Mouse (Mus musculus): ENCODE measurements at regions not wholly inside any gene's neighbourhood (a gene's known extent, or its start where the extent isn't known, plus 50 kb on each side); places are given as distances from the start of the nearest gene placed in this dataset.

DNA sequence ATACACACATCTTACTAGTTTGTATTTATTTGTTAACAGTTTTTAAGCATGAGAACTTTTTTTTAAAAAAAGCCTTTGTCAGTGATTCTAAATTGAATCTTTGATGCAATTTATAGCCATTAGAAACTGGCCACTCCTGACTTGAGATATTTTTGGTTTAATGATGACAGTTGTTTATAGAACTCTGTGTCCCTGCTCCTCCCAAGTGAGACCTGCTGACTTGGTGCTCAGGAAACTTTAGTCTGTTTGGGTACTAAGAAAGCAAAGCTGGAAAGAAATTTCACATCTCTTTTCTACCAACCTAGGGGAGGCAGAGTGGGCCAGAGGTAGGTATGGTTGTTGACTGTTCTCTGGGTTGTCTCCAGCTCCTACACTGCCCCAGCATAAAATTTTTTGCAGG is 214.0 kb upstream of the Nampt start:
- Histone ChIP-seq H3K36me3 (ENCODE audit: control insufficient read depth, insufficient read depth, low read length) (no peaks in the 10 kb centered on the region), H3K4me1 (ENCODE audit: control insufficient read depth, insufficient read depth, low read length) (no peaks in the 10 kb centered on the region), H3K27ac (replicated peaks; ENCODE audit: insufficient read depth, low read depth, low read length) (no peak overlapping the region), H3K27me3 (ENCODE audit: control insufficient read depth, insufficient read depth, low read length) (no peaks in the 10 kb centered on the region), H3K9ac (ENCODE audit: low read depth, low read length) (no peak overlapping the region), H3K79me2 (ENCODE audit: control insufficient read depth, insufficient read depth, low read length) (no peaks in the 10 kb centered on the region), H3K4me3 (ENCODE audit: insufficient read depth, low read depth, low read length) (no peak overlapping the region)
- TF ChIP-seq CTCF (IDR thresholded peaks at IDR 0.05; ENCODE audit: low read depth, low read length) (no peak), POLR2A (IDR thresholded peaks at IDR 0.05; ENCODE audit: extremely low read depth, insufficient read depth, low read length) (no peak)
- no peak for DNase-seq (ENCODE audit: extremely low read depth, low read depth, low spot score)

- 56% methylated on average over 3 of the region's 3 CpGs for WGBS
- Histone ChIP-seq H3K4me1 (ENCODE audit: control insufficient read depth, insufficient read depth, low read length) (no peaks in the 10 kb centered on the region), H3K4me3 (ENCODE audit: insufficient read depth, low read depth, low read length) (no peak overlapping the region), H3K9ac (ENCODE audit: low read depth, low read length) (no peak overlapping the region), H3K27ac (replicated peaks; ENCODE audit: insufficient read depth, low read depth, low read length) (no peak overlapping the region), H3K79me2 (ENCODE audit: control insufficient read depth, insufficient read depth, low read length) (no peaks in the 10 kb centered on the region), H3K27me3 (ENCODE audit: control insufficient read depth, insufficient read depth, low read length) (no peaks in the 10 kb centered on the region), H3K36me3 (ENCODE audit: control insufficient read depth, insufficient read depth, low read length) (no peaks in the 10 kb centered on the region)
- DNase-seq (ENCODE audit: extremely low read depth, low read depth, low spot score): no peak
- TF ChIP-seq CTCF (IDR thresholded peaks at IDR 0.05; ENCODE audit: low read depth, low read length) (no peak), POLR2A (IDR thresholded peaks at IDR 0.05; ENCODE audit: extremely low read depth, insufficient read depth, low read length) (no peak)
Measured at GRCm38 (mm10) chr12:32615000-32615399, 204.3 kb upstream of the Nampt start.

DNA sequence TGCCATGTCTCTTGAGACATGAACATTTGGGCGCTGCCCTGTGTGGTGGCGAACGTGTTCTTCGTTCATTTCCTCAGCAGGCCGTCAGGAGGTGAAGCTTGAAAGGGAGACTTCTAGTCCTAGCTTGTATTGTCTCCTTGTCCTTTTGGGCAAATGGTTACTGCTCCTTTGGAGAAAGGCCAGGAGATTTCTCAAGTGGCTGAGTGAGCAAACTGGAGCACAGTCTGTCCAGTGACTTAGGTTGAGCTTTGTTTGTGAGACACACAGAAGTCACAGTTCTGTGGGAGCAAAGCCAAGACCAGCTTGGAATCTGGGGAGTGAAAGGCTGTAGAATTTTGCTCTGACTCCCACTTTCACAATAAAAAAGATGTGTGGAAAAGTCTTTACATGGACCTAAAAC is 203.3 kb upstream of the Nampt start:
- WGBS: 88% methylated on average over 5 of the region's 5 CpGs
- Histone ChIP-seq H3K36me3 (ENCODE audit: control insufficient read depth, insufficient read depth, low read length) (no peaks in the 10 kb centered on the region), H3K4me3 (ENCODE audit: insufficient read depth, low read depth, low read length) (no peak overlapping the region), H3K79me2 (ENCODE audit: control insufficient read depth, insufficient read depth, low read length) (no peaks in the 10 kb centered on the region), H3K9ac (ENCODE audit: low read depth, low read length) (no peak overlapping the region), H3K27me3 (ENCODE audit: control insufficient read depth, insufficient read depth, low read length) (no peaks in the 10 kb centered on the region), H3K27ac (replicated peaks; ENCODE audit: insufficient read depth, low read depth, low read length) (no peak overlapping the region), H3K4me1 (ENCODE audit: control insufficient read depth, insufficient read depth, low read length) (no peaks in the 10 kb centered on the region)
- TF ChIP-seq CTCF (IDR thresholded peaks at IDR 0.05; ENCODE audit: low read depth, low read length) (no peak), POLR2A (IDR thresholded peaks at IDR 0.05; ENCODE audit: extremely low read depth, insufficient read depth, low read length) (no peak)
- DNase-seq (ENCODE audit: extremely low read depth, low read depth, low spot score): no peak

- Histone ChIP-seq H3K27ac (replicated peaks; ENCODE audit: insufficient read depth, low read depth, low read length) (no peak overlapping the region), H3K27me3 (ENCODE audit: control insufficient read depth, insufficient read depth, low read length) (no peaks in the 10 kb centered on the region), H3K4me3 (ENCODE audit: insufficient read depth, low read depth, low read length) (no peak overlapping the region), H3K9ac (ENCODE audit: low read depth, low read length) (no peak overlapping the region), H3K4me1 (ENCODE audit: control insufficient read depth, insufficient read depth, low read length) (no peaks in the 10 kb centered on the region), H3K36me3 (ENCODE audit: control insufficient read depth, insufficient read depth, low read length) (no peaks in the 10 kb centered on the region), H3K79me2 (ENCODE audit: control insufficient read depth, insufficient read depth, low read length) (no peaks in the 10 kb centered on the region)
- WGBS: 82% methylated on average over 1 of the region's 1 CpGs
- no peak for TF ChIP-seq POLR2A (IDR thresholded peaks at IDR 0.05; ENCODE audit: extremely low read depth, insufficient read depth, low read length)
- no peak for TF ChIP-seq CTCF (IDR thresholded peaks at IDR 0.05; ENCODE audit: low read depth, low read length)
- no peak for DNase-seq (ENCODE audit: extremely low read depth, low read depth, low spot score)
Measured at GRCm38 (mm10) chr12:32617031-32617430, 202.3 kb upstream of the Nampt start.

DNA sequence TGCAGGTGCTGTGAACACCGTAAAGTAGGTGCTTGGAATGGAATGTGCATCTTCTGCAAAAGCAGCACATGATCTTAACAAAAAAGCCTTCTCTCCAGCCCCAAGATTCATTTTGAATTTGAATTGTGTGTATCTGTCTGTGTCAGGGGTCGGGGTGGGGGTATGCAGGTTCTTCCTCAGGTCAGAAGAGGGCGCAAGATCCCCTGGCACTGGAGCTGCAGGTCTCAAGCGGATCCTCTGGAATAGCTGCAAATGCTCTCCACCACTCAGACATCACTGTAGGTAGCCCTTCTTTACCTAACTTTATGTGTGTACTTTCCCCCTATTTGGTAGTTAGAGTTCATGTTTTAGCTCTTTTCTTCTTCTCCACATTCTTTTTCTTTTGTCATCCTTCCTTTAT is 199.5 kb upstream of the Nampt start:
- 72% methylated on average over 4 of the region's 4 CpGs for WGBS
- no peak overlapping the region for H3K4me3 ChIP-seq (ENCODE audit: insufficient read depth, low read depth, low read length)
- DNase-seq (ENCODE audit: extremely low read depth, low read depth, low spot score): no peak
- H3K36me3 ChIP-seq (ENCODE audit: control insufficient read depth, insufficient read depth, low read length): no peaks in the 10 kb centered on the region
- no peaks in the 10 kb centered on the region for H3K4me1 ChIP-seq (ENCODE audit: control insufficient read depth, insufficient read depth, low read length)
- no peaks in the 10 kb centered on the region for H3K79me2 ChIP-seq (ENCODE audit: control insufficient read depth, insufficient read depth, low read length)
- TF ChIP-seq CTCF (IDR thresholded peaks at IDR 0.05; ENCODE audit: low read depth, low read length) (no peak), POLR2A (IDR thresholded peaks at IDR 0.05; ENCODE audit: extremely low read depth, insufficient read depth, low read length) (no peak)
- no peaks in the 10 kb centered on the region for H3K27me3 ChIP-seq (ENCODE audit: control insufficient read depth, insufficient read depth, low read length)
- H3K9ac ChIP-seq (ENCODE audit: low read depth, low read length): no peak overlapping the region
- H3K27ac ChIP-seq (replicated peaks; ENCODE audit: insufficient read depth, low read depth, low read length): no peak overlapping the region

- no peaks in the 10 kb centered on the region for H3K4me1 ChIP-seq (ENCODE audit: control insufficient read depth, insufficient read depth, low read length)
- no peaks in the 10 kb centered on the region for H3K27me3 ChIP-seq (ENCODE audit: control insufficient read depth, insufficient read depth, low read length)
- H3K27ac ChIP-seq (replicated peaks; ENCODE audit: insufficient read depth, low read depth, low read length): no peak overlapping the region
- no peaks in the 10 kb centered on the region for H3K36me3 ChIP-seq (ENCODE audit: control insufficient read depth, insufficient read depth, low read length)
- H3K9ac ChIP-seq (ENCODE audit: low read depth, low read length): no peak overlapping the region
- no peak overlapping the region for H3K4me3 ChIP-seq (ENCODE audit: insufficient read depth, low read depth, low read length)
- no peak for DNase-seq (ENCODE audit: extremely low read depth, low read depth, low spot score)
- 85% methylated on average over 5 of the region's 5 CpGs for WGBS
- H3K79me2 ChIP-seq (ENCODE audit: control insufficient read depth, insufficient read depth, low read length): no peaks in the 10 kb centered on the region
- TF ChIP-seq CTCF (IDR thresholded peaks at IDR 0.05; ENCODE audit: low read depth, low read length): no peak
- TF ChIP-seq POLR2A (IDR thresholded peaks at IDR 0.05; ENCODE audit: extremely low read depth, insufficient read depth, low read length): no peak
Measured at GRCm38 (mm10) chr12:32621739-32622138, 197.6 kb upstream of the Nampt start.

All from liver, adult 2 months (tissue).